Mouse (Mus musculus) brain, embryonic 14.5 days (tissue): Measurements from ENCODE around the gene Selenoh.

Experiments
- CTCF ChIP-seq: fragments of 200-500 bp; IDR thresholded peaks from 2 replicates; pipeline ENCODE4 v1.5.1; 2012; ENCODE audit warnings: inconsistent platforms, mild to moderate bottlenecking, moderate library complexity, borderline replicate concordance; ENCODE audit not compliant: insufficient read depth, insufficient read length; ENCODE audit errors: extremely low read depth
- POLR2A ChIP-seq: fragments of 200-500 bp; IDR thresholded peaks from 2 replicates; pipeline ENCODE4 v1.6.1; 2012; ENCODE audit warnings: mild to moderate bottlenecking, inconsistent platforms, borderline replicate concordance; ENCODE audit not compliant: poor library complexity, insufficient read depth, insufficient read length, severe bottlenecking; ENCODE audit errors: extremely low read depth

- TF ChIP-seq CTCF (no peak), POLR2A (no peak)
Observed at GRCm38 (mm10) chr2:84640833-84641232, 29.7 kb downstream of the Selenoh start.
